Mouse (Mus musculus): ENCODE results near the gene Inpp5e. TPM values are rescaled to one million over a fixed set of nuclear protein-coding genes. Genes with fewer than 3 reads are reported as not detected.

Inpp5e gene
- polyA plus RNA-seq, 1 experiment from 2014 or later, result 31.3 TPM

DNA sequence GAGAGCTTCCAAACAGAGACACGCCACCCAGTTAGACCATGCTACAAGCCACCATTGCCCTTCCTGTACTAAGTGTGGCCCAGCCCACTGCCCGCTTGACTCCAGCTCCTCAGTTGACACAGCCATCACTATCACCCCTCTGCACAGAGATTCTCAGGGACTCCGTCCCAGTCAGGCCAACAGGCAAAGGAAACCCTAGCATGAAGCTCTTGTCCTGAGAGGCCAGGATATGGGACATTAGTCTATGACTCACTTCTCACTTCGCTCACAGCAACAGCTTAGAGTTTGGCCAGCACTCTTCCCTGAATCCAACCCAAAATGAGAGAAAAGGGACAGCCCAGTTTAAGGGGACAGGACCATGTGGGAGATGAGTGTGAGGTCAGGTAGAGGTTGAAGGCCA, 54.6 kb downstream of the Inpp5e start:
- Histone ChIP-seq H3K9ac (ENCODE audit: low read length) (no peak overlapping the region), H3K4me2 (ENCODE audit: low read depth, low read length, severe bottlenecking) (no peak overlapping the region), H3K4me3 (ENCODE audit: low read depth, low read length) (no peak overlapping the region), H3K36me3 (ENCODE audit: control insufficient read depth, insufficient read depth, low read length) (no peaks in the 10 kb centered on the region), H3K27ac (ENCODE audit: low read depth, low read length) (no peak overlapping the region), H3K27me3 (ENCODE audit: control insufficient read depth, insufficient read depth, low read length) (no peaks in the 10 kb centered on the region), H3K9me3 (ENCODE audit: control insufficient read depth, low read length) (no peaks in the 10 kb centered on the region), H3K4me1 (replicated peaks; ENCODE audit: control insufficient read depth, insufficient read depth, low read length) (peaks cover 9% of the 10 kb centered on the region)
- WGBS, result 92% methylated on average over 4 of the region's 4 CpGs
- DNase-seq (ENCODE audit: low spot score) (no peak), ATAC-seq (replicated peaks; ENCODE audit: low FRiP score) (no peak)

GRCm38 (mm10) chr2:26353066-26353980, 55.7 kb downstream of the Inpp5e start:
- no peaks in the 10 kb centered on the region for H3K27me3 ChIP-seq (ENCODE audit: control insufficient read depth, insufficient read depth, low read length)
- peak overlapping the region; percentile 89 for H3K4me2 ChIP-seq (ENCODE audit: low read depth, low read length, severe bottlenecking)
- DNase-seq (ENCODE audit: low spot score) (no peak), ATAC-seq (replicated peaks; ENCODE audit: low FRiP score) (no peak)
- H3K9me3 ChIP-seq (ENCODE audit: control insufficient read depth, low read length), result no peaks in the 10 kb centered on the region
- peaks cover 9% of the 10 kb centered on the region for H3K4me1 ChIP-seq (replicated peaks; ENCODE audit: control insufficient read depth, insufficient read depth, low read length)
- no peak overlapping the region for H3K9ac ChIP-seq (ENCODE audit: low read length)
- no peak overlapping the region for H3K27ac ChIP-seq (ENCODE audit: low read depth, low read length)
- 90% methylated on average over 11 of the region's 11 CpGs for WGBS
- peak overlapping the region; percentile 82 for H3K4me3 ChIP-seq (ENCODE audit: low read depth, low read length)
- H3K36me3 ChIP-seq (ENCODE audit: control insufficient read depth, insufficient read depth, low read length), result no peaks in the 10 kb centered on the region

DNA sequence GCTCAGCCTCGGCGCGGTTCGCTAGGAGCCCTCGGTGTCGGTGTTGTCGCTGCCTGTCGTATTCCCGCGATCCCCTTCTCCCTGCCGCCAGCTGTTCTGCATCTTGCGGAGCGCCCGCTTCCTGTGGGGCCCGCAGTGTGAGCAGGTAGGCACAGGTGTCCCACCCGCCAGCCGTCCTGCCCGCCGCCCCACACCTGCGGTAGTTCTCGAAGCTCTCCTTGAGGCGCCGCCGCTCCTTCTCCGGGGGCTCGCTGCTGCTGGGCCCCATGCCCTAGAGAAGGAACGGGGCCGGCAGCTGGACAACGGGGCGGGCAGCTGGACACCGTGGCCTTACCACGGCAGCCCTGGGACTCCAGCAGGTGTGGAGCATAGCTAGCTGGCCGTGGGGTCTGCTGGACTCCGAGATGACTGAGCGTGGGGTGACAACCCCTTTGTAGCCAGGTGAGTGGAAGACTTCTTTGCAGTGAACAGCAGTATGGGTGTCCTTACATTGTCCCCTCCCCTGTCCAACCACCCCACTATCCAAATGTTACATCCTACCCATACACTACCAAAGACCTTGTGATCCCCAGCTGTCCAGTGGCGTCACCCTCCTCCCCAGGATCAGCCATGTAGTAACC, 56.6 kb downstream of the Inpp5e start:
- no peaks in the 10 kb centered on the region for H3K27me3 ChIP-seq (ENCODE audit: control insufficient read depth, insufficient read depth, low read length)
- H3K4me1 ChIP-seq (replicated peaks; ENCODE audit: control insufficient read depth, insufficient read depth, low read length), result peaks cover 9% of the 10 kb centered on the region
- DNase-seq (ENCODE audit: low spot score) (peak; percentile 71), ATAC-seq (replicated peaks; ENCODE audit: low FRiP score) (peak; percentile 45)
- no peaks in the 10 kb centered on the region for H3K36me3 ChIP-seq (ENCODE audit: control insufficient read depth, insufficient read depth, low read length)
- peak overlapping the region; percentile 82 for H3K4me3 ChIP-seq (ENCODE audit: low read depth, low read length)
- peak overlapping the region; percentile 89 for H3K4me2 ChIP-seq (ENCODE audit: low read depth, low read length, severe bottlenecking)
- 3% methylated on average over 35 of the region's 36 CpGs for WGBS
- H3K9me3 ChIP-seq (ENCODE audit: control insufficient read depth, low read length), result no peaks in the 10 kb centered on the region
- H3K27ac ChIP-seq (ENCODE audit: low read depth, low read length), result no peak overlapping the region
- peak overlapping the region; percentile 92 for H3K9ac ChIP-seq (ENCODE audit: low read length)

GRCm38 (mm10) chr2:26351358-26352290, 57.4 kb downstream of the Inpp5e start, which contains the start of gene Dnlz:
Dnlz (minus strand) TSS chr2:26352110.
- Histone ChIP-seq H3K36me3 (ENCODE audit: control insufficient read depth, insufficient read depth, low read length) (peaks cover 3% of the 10 kb centered on the region; the same call in 1 of the 2 replicates), H3K4me1 (replicated peaks; ENCODE audit: control insufficient read depth, insufficient read depth, low read length) (peaks cover 9% of the 10 kb centered on the region), H3K4me2 (ENCODE audit: low read depth, low read length, severe bottlenecking) (peak within 1 kb of the TSS; percentile 89), H3K27me3 (ENCODE audit: control insufficient read depth, insufficient read depth, low read length) (no peaks in the 10 kb centered on the region), H3K9me3 (ENCODE audit: control insufficient read depth, low read length) (no peaks in the 10 kb centered on the region), H3K4me3 (ENCODE audit: low read depth, low read length) (peak within 1 kb of the TSS; percentile 82), H3K27ac (ENCODE audit: low read depth, low read length) (0 out of 2 replicates have a peak within 1 kb of the TSS, but pooled peaks have one; percentile 8), H3K9ac (ENCODE audit: low read length) (peak within 1 kb of the TSS; percentile 92)
- DNase-seq (ENCODE audit: low spot score), result peak; percentile 96
- peak; percentile 83 for ATAC-seq (replicated peaks; ENCODE audit: low FRiP score)
- 3% methylated on average over 62 of the region's 62 CpGs for WGBS

- Histone ChIP-seq H3K36me3 (ENCODE audit: control insufficient read depth, insufficient read depth, low read length) (peaks cover 3% of the 10 kb centered on the region; the same call in 1 of the 2 replicates), H3K27ac (ENCODE audit: low read depth, low read length) (no peak overlapping the region), H3K27me3 (ENCODE audit: control insufficient read depth, insufficient read depth, low read length) (no peaks in the 10 kb centered on the region), H3K9me3 (ENCODE audit: control insufficient read depth, low read length) (no peaks in the 10 kb centered on the region), H3K9ac (ENCODE audit: low read length) (no peak overlapping the region), H3K4me1 (replicated peaks; ENCODE audit: control insufficient read depth, insufficient read depth, low read length) (peaks cover 9% of the 10 kb centered on the region), H3K4me3 (ENCODE audit: low read depth, low read length) (no peak overlapping the region), H3K4me2 (ENCODE audit: low read depth, low read length, severe bottlenecking) (no peak overlapping the region)
- ATAC-seq (replicated peaks; ENCODE audit: low FRiP score), result no peak
- DNase-seq (ENCODE audit: low spot score), result no peak
- WGBS, result 73% methylated on average over 6 of the region's 6 CpGs
These were observed 60.8 kb downstream of the Inpp5e start for GRCm38 (mm10) chr2:26348241-26348640.

Other genes starting within 250 kb of the Inpp5e start
- gene Lhx3, start 200.9 kb downstream of the Inpp5e start, polyA plus RNA-seq (2014; fragmentation: Nextera tagmentation; extraction: Ambion mirVana), result 0.16 TPM in 1 of 2 replicates, not detected in the other
- gene Qsox2, start 171.7 kb downstream of the Inpp5e start, polyA plus RNA-seq (2014; fragmentation: Nextera tagmentation; extraction: Ambion mirVana), result 20.6 and 22.9 TPM in 2 replicates
- 0.05 and 0.19 TPM in 2 replicates for gene Ccdc187, start 114.6 kb downstream of the Inpp5e start, polyA plus RNA-seq (2014; fragmentation: Nextera tagmentation; extraction: Ambion mirVana)
- gene Gpsm1, start 93.7 kb downstream of the Inpp5e start, polyA plus RNA-seq (2014; fragmentation: Nextera tagmentation; extraction: Ambion mirVana), result 61.1 and 63.3 TPM in 2 replicates
- 38.2 and 40.2 TPM in 2 replicates for gene Dnlz, start 57.1 kb downstream of the Inpp5e start, polyA plus RNA-seq (2014; fragmentation: Nextera tagmentation; extraction: Ambion mirVana)
- gene Card9, start 48.3 kb downstream of the Inpp5e start, polyA plus RNA-seq (2014; fragmentation: Nextera tagmentation; extraction: Ambion mirVana), result 0.96 and 1.8 TPM in 2 replicates
- gene Snapc4, start 28.6 kb downstream of the Inpp5e start, polyA plus RNA-seq (2014; fragmentation: Nextera tagmentation; extraction: Ambion mirVana), result 35.5 and 40.6 TPM in 2 replicates
- 137 and 142 TPM in 2 replicates for gene Entr1, start 19.9 kb downstream of the Inpp5e start, polyA plus RNA-seq (2014; fragmentation: Nextera tagmentation; extraction: Ambion mirVana)
- gene Pmpca, start 19.9 kb downstream of the Inpp5e start, polyA plus RNA-seq (2014; fragmentation: Nextera tagmentation; extraction: Ambion mirVana), result 130 and 131 TPM in 2 replicates
- 39.3 and 40.9 TPM in 2 replicates for gene Sec16a, start 36.0 kb upstream of the Inpp5e start, polyA plus RNA-seq (2014; fragmentation: Nextera tagmentation; extraction: Ambion mirVana)
- 68.3 and 70.9 TPM in 2 replicates for gene Notch1, start 107.5 kb upstream of the Inpp5e start, polyA plus RNA-seq (2014; fragmentation: Nextera tagmentation; extraction: Ambion mirVana)
- gene Egfl7, start 170.8 kb upstream of the Inpp5e start, polyA plus RNA-seq (2014; fragmentation: Nextera tagmentation; extraction: Ambion mirVana), result 58.4 and 63.7 TPM in 2 replicates
- gene Gm20532, start 177.4 kb upstream of the Inpp5e start, polyA plus RNA-seq (2014; fragmentation: Nextera tagmentation; extraction: Ambion mirVana), result not detected in 2 replicates
- 6.0 and 8.9 TPM in 2 replicates for gene Agpat2, start 195.2 kb upstream of the Inpp5e start, polyA plus RNA-seq (2014; fragmentation: Nextera tagmentation; extraction: Ambion mirVana)
- 49.8 and 63.8 TPM in 2 replicates for gene Fam69b, start 219.3 kb upstream of the Inpp5e start, polyA plus RNA-seq (2014; fragmentation: Nextera tagmentation; extraction: Ambion mirVana)

All from forebrain, embryonic 11.5 days (tissue).